Mouse (Mus musculus): ENCODE measurements around the gene Gm3727.
"Not testable (repeated sequence)": the region's sequence is repeated elsewhere in the genome, so short reads cannot be mapped to it uniquely, and the experiment has no call there.

Gene Gm3727

GRCm38 (mm10) chr14:7264614-7265013, at the start of gene Gm3727:
Gene Gm3727 (minus strand): TSS chr14:7264714.
- DNase-seq (ENCODE audit: low read depth), result not testable (repeated sequence)

- DNase-seq (ENCODE audit: low read depth), result not testable (repeated sequence)
Measured at GRCm38 (mm10) chr14:7243498-7243897, 21.0 kb downstream of the Gm3727 start.
